Mouse (Mus musculus) cerebellum, adult 2 months (tissue): ENCODE data around the gene Dcst2.

Experiments
- CTCF ChIP-seq: fragments of 200-500 bp; IDR thresholded peaks from 2 replicates; pipeline ENCODE4 v1.5.1; 2011; ENCODE audit warnings: low read depth, mild to moderate bottlenecking, control low read depth, low read length, moderate library complexity, borderline replicate concordance; ENCODE audit not compliant: insufficient read depth
- POLR2A ChIP-seq: fragments of 200-500 bp; IDR thresholded peaks from 2 replicates; pipeline ENCODE4 v1.6.1; 2011; ENCODE audit warnings: low read length, control low read depth, borderline replicate concordance; ENCODE audit not compliant: insufficient read depth

DNA sequence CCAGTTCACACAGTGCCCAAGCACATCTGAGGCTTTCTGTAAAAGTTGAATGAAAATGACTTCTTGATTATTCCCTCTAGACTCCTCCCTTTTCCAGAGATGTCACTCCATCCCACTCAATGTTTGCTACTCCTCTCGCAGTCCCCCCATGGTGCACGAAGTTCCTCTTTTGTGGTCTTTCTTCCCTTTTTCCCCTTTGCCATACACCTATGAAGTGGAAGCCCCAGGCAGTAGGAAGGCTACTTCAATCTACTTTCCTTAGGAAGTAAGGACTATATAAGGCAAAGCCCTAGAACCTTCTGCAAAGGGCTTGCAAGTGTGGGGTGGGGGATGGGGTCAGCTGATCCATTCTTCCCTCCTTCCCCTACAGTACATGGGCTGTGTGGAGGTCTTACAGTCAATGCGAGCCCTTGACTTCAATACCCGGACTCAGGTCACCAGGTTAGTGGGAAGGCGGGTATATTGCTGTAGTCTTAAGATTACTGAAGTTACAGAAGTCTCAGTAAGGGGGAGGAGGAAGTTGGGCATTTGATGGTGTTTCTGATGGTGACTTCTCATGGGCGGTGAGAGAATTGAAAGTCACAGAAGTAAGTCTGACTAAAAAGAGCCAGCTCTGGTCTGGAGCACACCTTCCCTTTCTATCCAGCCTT, 60.9 kb downstream of the Dcst2 start:
- TF ChIP-seq POLR2A, result no peak
- TF ChIP-seq CTCF, result no peak
